Mouse (Mus musculus): ENCODE results near the gene Ide. TPM values are rescaled to one million over a fixed set of nuclear protein-coding genes. Genes with fewer than 3 reads are reported as not detected.

Ide gene
- polyA plus RNA-seq, 1 experiment from 2014 or later = 63.8 TPM

Other genes starting within 250 kb of the Ide start
- gene March5, start 130.3 kb downstream of the Ide start, polyA plus RNA-seq (2016; fragmentation: Nextera tagmentation; extraction: Ambion mirVana) = 109 and 112 TPM in 2 replicates
- 0.69 and 0.95 TPM in 2 replicates for gene Cpeb3, start 129.3 kb downstream of the Ide start, polyA plus RNA-seq (2016; fragmentation: Nextera tagmentation; extraction: Ambion mirVana)
- gene Kif11, start 38.6 kb upstream of the Ide start, polyA plus RNA-seq (2016; fragmentation: Nextera tagmentation; extraction: Ambion mirVana) = 97.8 and 98.3 TPM in 2 replicates
- gene Hhex, start 97.0 kb upstream of the Ide start, polyA plus RNA-seq (2016; fragmentation: Nextera tagmentation; extraction: Ambion mirVana) = 4.2 and 6.3 TPM in 2 replicates
- 9.3 and 9.6 TPM in 2 replicates for gene Exoc6, start 212.6 kb upstream of the Ide start, polyA plus RNA-seq (2016; fragmentation: Nextera tagmentation; extraction: Ambion mirVana)

Measured in forebrain, embryonic 10.5 days (tissue).